Mouse (Mus musculus) bone marrow, adult 2 months (tissue): ENCODE data around the gene Gna11.

Experiments
- CTCF ChIP-seq: fragments of 200-500 bp; IDR thresholded peaks from 2 replicates; pipeline ENCODE4 v1.5.1; 2011; ENCODE audit warnings: low read length, control low read depth; ENCODE audit not compliant: control insufficient read depth, insufficient read depth
- POLR2A ChIP-seq: fragments of 200-500 bp; IDR thresholded peaks from 2 replicates; pipeline ENCODE4 v1.6.1; 2011; ENCODE audit warnings: low read depth, mild to moderate bottlenecking, control low read depth, low read length, borderline replicate concordance; ENCODE audit not compliant: control insufficient read depth

- TF ChIP-seq POLR2A (no peak), CTCF (no peak)
These were observed 23.6 kb upstream of the Gna11 start for GRCm38 (mm10) chr10:81568381-81569191.
